Mouse (Mus musculus): ENCODE measurements around the gene Plcg1. TPM values are rescaled to one million over a fixed set of nuclear protein-coding genes. Genes with fewer than 3 reads are reported as not detected.

Gene Plcg1
- polyA plus RNA-seq, 2 experiments, result 3.9 to 5.4 TPM

GRCm38 (mm10) chr2:160763816-160764215 is 32.7 kb downstream of the Plcg1 start:
- TF ChIP-seq CTCF (IDR thresholded peaks at IDR 0.05; ENCODE audit: low read depth) (no peak), EP300 (IDR thresholded peaks at IDR 0.05; ENCODE audit: low read depth) (no peak)
- H3K4me1 ChIP-seq (replicated peaks; ENCODE audit: control insufficient read depth in 2 of 2, insufficient read depth in 2 of 2, low read length in 1 of 2), result no peaks in the 10 kb centered on the region
- no peak overlapping the region for H3K4me3 ChIP-seq (ENCODE audit: insufficient read depth in 1 of 2, low read depth in 2 of 2, low read length in 2 of 2)
- no peak for DNase-seq (ENCODE audit: low read depth in 3 of 3, low spot score in 3 of 3)
- no peaks in the 10 kb centered on the region for H3K36me3 ChIP-seq (replicated peaks; ENCODE audit: control insufficient read depth, insufficient read depth, low read depth)
- H3K27ac ChIP-seq, result no peak overlapping the region
- no peak overlapping the region for H3K9ac ChIP-seq (replicated peaks)
- WGBS (ENCODE audit: insufficient replicate concordance), result 41% methylated on average over 3 of the region's 3 CpGs
- ATAC-seq (ENCODE audit: insufficient read depth), result no peak
- no peak overlapping the region for H3K4me2 ChIP-seq (ENCODE audit: low read depth)
- H3K27me3 ChIP-seq (ENCODE audit: control insufficient read depth, insufficient read depth, low read length), result no peaks in the 10 kb centered on the region
- no peaks in the 10 kb centered on the region for H3K9me3 ChIP-seq (ENCODE audit: control insufficient read depth, low read length)

DNA sequence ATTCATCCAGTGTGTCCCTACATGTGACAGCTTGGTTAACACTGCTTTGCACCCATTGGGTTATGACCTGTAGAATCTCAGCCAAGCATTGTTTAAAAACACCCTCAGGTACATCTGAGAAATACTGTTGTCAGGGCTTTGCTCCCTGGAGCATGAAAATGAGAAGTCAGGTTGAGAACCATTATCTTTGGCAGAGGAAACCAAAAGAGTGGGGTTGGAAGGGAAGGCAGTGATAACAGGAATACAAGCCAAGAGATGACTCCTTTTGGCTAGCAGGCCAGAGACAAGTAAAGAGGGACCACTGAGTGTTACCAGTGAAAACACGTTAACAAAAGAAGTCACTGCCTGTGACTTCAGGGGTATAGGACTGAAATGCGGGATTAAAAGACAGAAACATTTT is 33.3 kb downstream of the Plcg1 start:
- 43% methylated on average over 2 of the region's 2 CpGs for WGBS (ENCODE audit: insufficient replicate concordance)

GRCm38 (mm10) chr2:160765096-160765495 is 34.0 kb downstream of the Plcg1 start:
- DNase-seq (ENCODE audit: low read depth in 3 of 3, low spot score in 3 of 3), result no peak
- Histone ChIP-seq H3K4me3 (ENCODE audit: insufficient read depth in 1 of 2, low read depth in 2 of 2, low read length in 2 of 2) (no peak overlapping the region), H3K27me3 (ENCODE audit: control insufficient read depth, insufficient read depth, low read length) (no peaks in the 10 kb centered on the region), H3K9me3 (ENCODE audit: control insufficient read depth, low read length) (no peaks in the 10 kb centered on the region), H3K36me3 (replicated peaks; ENCODE audit: control insufficient read depth, insufficient read depth, low read depth) (no peaks in the 10 kb centered on the region), H3K27ac (no peak overlapping the region), H3K4me2 (ENCODE audit: low read depth) (no peak overlapping the region), H3K4me1 (replicated peaks; ENCODE audit: control insufficient read depth in 2 of 2, insufficient read depth in 2 of 2, low read length in 1 of 2) (no peaks in the 10 kb centered on the region), H3K9ac (replicated peaks) (no peak overlapping the region)
- TF ChIP-seq CTCF (IDR thresholded peaks at IDR 0.05; ENCODE audit: low read depth), result no peak
- TF ChIP-seq EP300 (IDR thresholded peaks at IDR 0.05; ENCODE audit: low read depth), result no peak
- no peak for ATAC-seq (ENCODE audit: insufficient read depth)
- WGBS (ENCODE audit: insufficient replicate concordance), result 63% methylated on average over 3 of the region's 3 CpGs

More for the DNA sequence above, 33.3 kb downstream of the Plcg1 start:
- no peaks in the 10 kb centered on the region for H3K4me1 ChIP-seq (replicated peaks; ENCODE audit: control insufficient read depth in 2 of 2, insufficient read depth in 2 of 2, low read length in 1 of 2)
- DNase-seq (ENCODE audit: low read depth in 3 of 3, low spot score in 3 of 3) (no peak), ATAC-seq (ENCODE audit: insufficient read depth) (no peak)
- H3K27me3 ChIP-seq (ENCODE audit: control insufficient read depth, insufficient read depth, low read length), result no peaks in the 10 kb centered on the region
- no peak overlapping the region for H3K4me3 ChIP-seq (ENCODE audit: insufficient read depth in 1 of 2, low read depth in 2 of 2, low read length in 2 of 2)
- TF ChIP-seq EP300 (IDR thresholded peaks at IDR 0.05; ENCODE audit: low read depth), result no peak
- no peak for TF ChIP-seq CTCF (IDR thresholded peaks at IDR 0.05; ENCODE audit: low read depth)
- no peaks in the 10 kb centered on the region for H3K36me3 ChIP-seq (replicated peaks; ENCODE audit: control insufficient read depth, insufficient read depth, low read depth)
- H3K9ac ChIP-seq (replicated peaks), result no peak overlapping the region
- no peak overlapping the region for H3K4me2 ChIP-seq (ENCODE audit: low read depth)
- H3K27ac ChIP-seq, result no peak overlapping the region
- H3K9me3 ChIP-seq (ENCODE audit: control insufficient read depth, low read length), result no peaks in the 10 kb centered on the region

GRCm38 (mm10) chr2:160766371-160766771 is 35.3 kb downstream of the Plcg1 start:
- Histone ChIP-seq H3K27me3 (ENCODE audit: control insufficient read depth, insufficient read depth, low read length) (no peaks in the 10 kb centered on the region), H3K4me3 (ENCODE audit: insufficient read depth in 1 of 2, low read depth in 2 of 2, low read length in 2 of 2) (no peak overlapping the region), H3K9me3 (ENCODE audit: control insufficient read depth, low read length) (no peaks in the 10 kb centered on the region), H3K36me3 (replicated peaks; ENCODE audit: control insufficient read depth, insufficient read depth, low read depth) (no peaks in the 10 kb centered on the region), H3K4me2 (ENCODE audit: low read depth) (no peak overlapping the region), H3K27ac (no peak overlapping the region), H3K4me1 (replicated peaks; ENCODE audit: control insufficient read depth in 2 of 2, insufficient read depth in 2 of 2, low read length in 1 of 2) (no peaks in the 10 kb centered on the region), H3K9ac (replicated peaks) (no peak overlapping the region)
- ATAC-seq (ENCODE audit: insufficient read depth), result no peak
- 55% methylated on average over 5 of the region's 5 CpGs for WGBS (ENCODE audit: insufficient replicate concordance)
- DNase-seq (ENCODE audit: low read depth in 3 of 3, low spot score in 3 of 3), result no peak
- TF ChIP-seq EP300 (IDR thresholded peaks at IDR 0.05; ENCODE audit: low read depth), result no peak
- no peak for TF ChIP-seq CTCF (IDR thresholded peaks at IDR 0.05; ENCODE audit: low read depth)

DNA sequence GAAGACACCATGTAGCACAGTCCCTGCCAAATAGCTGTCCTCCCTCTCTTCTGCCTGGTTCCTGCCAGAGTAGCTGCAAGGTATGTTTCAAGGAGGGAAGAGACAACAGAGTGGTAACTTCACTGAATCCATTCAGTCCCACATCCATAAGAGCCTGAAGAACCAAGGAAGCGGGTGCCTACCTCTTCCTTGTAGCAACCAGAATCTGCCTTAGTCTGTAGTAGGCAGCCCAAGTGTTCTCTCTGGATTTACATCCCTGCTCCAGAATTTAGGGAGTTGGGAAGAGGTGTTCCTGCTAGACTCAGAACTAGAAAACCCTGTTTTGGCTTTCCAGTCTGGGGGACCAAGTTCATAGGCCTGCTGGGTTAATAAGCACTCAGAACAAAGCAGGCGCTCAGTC is 36.1 kb downstream of the Plcg1 start:
- Histone ChIP-seq H3K36me3 (replicated peaks; ENCODE audit: control insufficient read depth, insufficient read depth, low read depth) (no peaks in the 10 kb centered on the region), H3K9ac (replicated peaks) (no peak overlapping the region), H3K4me3 (ENCODE audit: insufficient read depth in 1 of 2, low read depth in 2 of 2, low read length in 2 of 2) (no peak overlapping the region), H3K4me2 (ENCODE audit: low read depth) (no peak overlapping the region), H3K27ac (no peak overlapping the region), H3K27me3 (ENCODE audit: control insufficient read depth, insufficient read depth, low read length) (no peaks in the 10 kb centered on the region), H3K4me1 (replicated peaks; ENCODE audit: control insufficient read depth in 2 of 2, insufficient read depth in 2 of 2, low read length in 1 of 2) (no peaks in the 10 kb centered on the region), H3K9me3 (ENCODE audit: control insufficient read depth, low read length) (no peaks in the 10 kb centered on the region)
- no peak for TF ChIP-seq CTCF (IDR thresholded peaks at IDR 0.05; ENCODE audit: low read depth)
- no peak for TF ChIP-seq EP300 (IDR thresholded peaks at IDR 0.05; ENCODE audit: low read depth)
- ATAC-seq (ENCODE audit: insufficient read depth), result no peak
- no peak for DNase-seq (ENCODE audit: low read depth in 3 of 3, low spot score in 3 of 3)
- 62% methylated on average over 2 of the region's 2 CpGs for WGBS (ENCODE audit: insufficient replicate concordance)

Measured in liver, embryonic 14.5 days (tissue).